Mouse (Mus musculus) cerebellum, adult 11-12 months (tissue): ENCODE measurements at regions not wholly inside any gene's neighbourhood (a gene's known extent, or its start where the extent isn't known, plus 50 kb on each side); places are given as distances from the start of the nearest gene placed in this dataset.
A peak's percentile ranks its signal among the peaks of the same experiment; 100 is the strongest.
"Not testable (repeated sequence)": the region's sequence is repeated elsewhere in the genome, so short reads cannot be mapped to it uniquely, and the experiment has no call there.

Experiments
- DNase-seq: peaks from one replicate; pipeline ENCODE4 v3.0.0; 2022

- peak; percentile 6 for DNase-seq
Measured at GRCm38 (mm10) chr10:66643160-66643559, 452.8 kb upstream of the Jmjd1c start.

GRCm38 (mm10) chr10:66657520-66657919, 438.4 kb upstream of the Jmjd1c start:
- no peak for DNase-seq

- DNase-seq, result no peak
Measured at GRCm38 (mm10) chr10:66683160-66683559, 412.8 kb upstream of the Jmjd1c start.

- not testable (repeated sequence) for DNase-seq
Measured at GRCm38 (mm10) chr10:66689196-66689595, 406.7 kb upstream of the Jmjd1c start.

GRCm38 (mm10) chr10:66694549-66695285, 401.2 kb upstream of the Jmjd1c start:
- DNase-seq, result peak; percentile 15

GRCm38 (mm10) chr10:66714926-66715325, 381.0 kb upstream of the Jmjd1c start:
- not testable (repeated sequence) for DNase-seq

GRCm38 (mm10) chr10:66717909-66718308, 378.0 kb upstream of the Jmjd1c start:
- DNase-seq, result peak; percentile 31

GRCm38 (mm10) chr10:66719796-66720195, 376.1 kb upstream of the Jmjd1c start:
- DNase-seq, result no peak

- peak; percentile 69 for DNase-seq
Measured at GRCm38 (mm10) chr10:66733631-66734030, 362.3 kb upstream of the Jmjd1c start.

- DNase-seq, result no peak
Measured at GRCm38 (mm10) chr10:66734853-66735252, 361.1 kb upstream of the Jmjd1c start.

GRCm38 (mm10) chr10:66739017-66739416, 356.9 kb upstream of the Jmjd1c start:
- DNase-seq, result peak; percentile 53

GRCm38 (mm10) chr10:66741819-66742218, 354.1 kb upstream of the Jmjd1c start:
- no peak for DNase-seq

- no peak for DNase-seq
Measured at GRCm38 (mm10) chr10:66743254-66743653, 352.7 kb upstream of the Jmjd1c start.

GRCm38 (mm10) chr10:66745871-66746270, 350.1 kb upstream of the Jmjd1c start:
- DNase-seq, result no peak

- DNase-seq, result no peak
Measured at GRCm38 (mm10) chr10:66752237-66752810, 343.6 kb upstream of the Jmjd1c start.

- DNase-seq, result no peak
Measured at GRCm38 (mm10) chr10:66756866-66757265, 339.1 kb upstream of the Jmjd1c start.

GRCm38 (mm10) chr10:66770161-66771030, 325.5 kb upstream of the Jmjd1c start:
- DNase-seq, result peak; percentile 80

GRCm38 (mm10) chr10:66780335-66781170, 315.4 kb upstream of the Jmjd1c start:
- DNase-seq, result peak; percentile 90

GRCm38 (mm10) chr10:66781171-66781510, 314.8 kb upstream of the Jmjd1c start:
- DNase-seq, result no peak

GRCm38 (mm10) chr10:66782025-66782424, 313.9 kb upstream of the Jmjd1c start:
- DNase-seq, result no peak

- DNase-seq, result no peak
Measured at GRCm38 (mm10) chr10:66787812-66788211, 308.1 kb upstream of the Jmjd1c start.

GRCm38 (mm10) chr10:66796296-66796695, 299.6 kb upstream of the Jmjd1c start:
- DNase-seq, result no peak

GRCm38 (mm10) chr10:66802691-66803090, 293.2 kb upstream of the Jmjd1c start:
- DNase-seq, result no peak
